In genomic region chr9:66510351-66510841, GRCm38 (mm10) we compare ENCODE assay signal across 8 mouse cellular contexts. TPM values are rescaled to one million over a fixed set of nuclear protein-coding genes. Genes with fewer than 3 reads are reported as not detected.
DNase-seq lines count a peak whose midpoint lies in the region; ATAC-seq and TF ChIP-seq lines count a peak whose summit lies in the region.

No protein-coding gene starts in this region.

- H3K4me2 ChIP-seq in midbrain, embryonic 15.5 days, result peak overlapping the region; percentile 96

- peak overlapping the region; percentile 99 for H3K27ac ChIP-seq in layer of hippocampus, adult 2 months
- H3K27ac ChIP-seq in midbrain, embryonic 15.5 days, result peak overlapping the region; percentile 99

- DNase-seq in layer of hippocampus, adult 2 months (ENCODE audit: low spot score in 2 of 2), result peak in 1 of 2 experiments; percentile 14
- no peak for DNase-seq in layer of hippocampus, postnatal 25 days (ENCODE audit: extremely low spot score in 1 of 2, low spot score in 1 of 2)
- peak; percentile 81 for DNase-seq in cerebellum, postnatal 25 days
- DNase-seq in heart, postnatal 4 days, result peak; percentile 48
- DNase-seq in left cerebral cortex, adult 11 months (ENCODE audit: low spot score), result no peak
- DNase-seq in right cerebral cortex, adult 18-20 months, result no peak
- no peak for DNase-seq in lung, adult 18-20 months

- peak overlapping the region; percentile 84 for H3K9ac ChIP-seq in midbrain, embryonic 15.5 days

- H3K27me3 ChIP-seq in midbrain, embryonic 15.5 days (replicated peaks), result no peaks in the 10 kb centered on the region

- peaks cover 25% of the 10 kb centered on the region for H3K4me1 ChIP-seq in midbrain, embryonic 15.5 days

- H3K36me3 ChIP-seq in midbrain, embryonic 15.5 days (replicated peaks), result peaks cover 19% of the 10 kb centered on the region; the same call in 1 of the 2 replicates

- TF ChIP-seq CTCF in layer of hippocampus, adult 2 months (conservative IDR thresholded peaks at IDR 0.05), result no peak

- H3K4me3 ChIP-seq in layer of hippocampus, adult 2 months, result no peak overlapping the region
- 0 out of 2 replicates have a peak overlapping the region, but pooled peaks have one; percentile 5 for H3K4me3 ChIP-seq in midbrain, embryonic 15.5 days

- 58% methylated on average over 7 of the region's 7 CpGs for WGBS in midbrain, embryonic 15.5 days

- no peak for ATAC-seq in midbrain, embryonic 15.5 days (replicated peaks)

- no peaks in the 10 kb centered on the region for H3K9me3 ChIP-seq in midbrain, embryonic 15.5 days

RNA-seq across cellular contexts. Expression of gene Fbxl22, which starts 4.0 kb away (rescaled TPM):
- total RNA-seq in layer of hippocampus, adult 2 months (2021), result under 1 TPM; 0.22 to 0.38 TPM
- under 1 TPM; 0.23 to 0.25 TPM for total RNA-seq in layer of hippocampus, postnatal 25 days (2021)
- total RNA-seq in heart, postnatal 4 days (2021), result 10 to 100 TPM; 84.3 to 92.5 TPM
- 1.0 and 1.2 TPM in 2 replicates for polyA plus RNA-seq in midbrain, embryonic 15.5 days (2015; fragmentation: Nextera tagmentation; extraction: Ambion mirVana)

Comparison
In these comparisons a context has a peak if more than half of its experiments do, and no peak if none do; other contexts are left out.
1. DNase-seq: peak in cerebellum, postnatal 25 days (2 of 2) and heart, postnatal 4 days (single experiment); none in layer of hippocampus, postnatal 25 days (0 of 2), left cerebral cortex, adult 11 months (single experiment), right cerebral cortex, adult 18-20 months (single experiment) and lung, adult 18-20 months (0 of 2).
2. RNA of gene Fbxl22, which starts 4.0 kb away (total RNA-seq): 84.3 to 92.5 TPM in heart, postnatal 4 days; 0.22 to 0.38 TPM in layer of hippocampus, adult 2 months and 0.23 to 0.25 TPM in layer of hippocampus, postnatal 25 days; every median in the first group is over 10 times any median in the second.